Comparison of ENCODE assay signal across 28 mouse cellular contexts in the genomic region with DNA sequence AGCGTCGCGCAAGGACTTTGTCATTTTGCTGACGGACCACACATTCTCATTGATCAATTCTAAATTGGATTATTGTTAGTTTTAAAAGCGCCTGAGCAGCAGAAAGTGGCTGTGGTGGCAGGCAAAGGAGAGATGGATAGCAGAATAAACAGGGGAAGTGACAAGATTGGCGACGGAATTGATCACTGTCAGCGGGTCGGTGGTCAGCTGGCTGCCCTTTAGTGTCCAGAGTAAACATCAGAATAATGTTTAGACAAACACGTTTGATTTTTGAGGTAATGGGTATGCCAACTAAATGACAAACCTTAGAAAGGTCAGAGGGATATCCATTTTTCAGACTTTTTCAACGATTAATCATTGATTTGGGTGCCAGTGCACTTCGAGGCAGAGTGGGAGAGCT.
"Had no signal": no experiment of that assay in that cellular context is flagged by ENCODE, and none has a peak within 500 bp of the region (broad histone marks: within the 10 kb centered on the region; RNA-seq: fewer than 3 reads in every experiment).

No protein-coding gene starts in this region.

- H3K4me1 ChIP-seq: embryonic facial prominence, embryonic 10.5 days; embryonic facial prominence, embryonic 12.5 days; embryonic facial prominence, embryonic 15.5 days; forebrain, embryonic 10.5 days; forebrain, embryonic 12.5 days; forebrain, embryonic 13.5 days; forebrain, embryonic 15.5 days had no signal

- H3K9ac ChIP-seq: embryonic facial prominence, embryonic 12.5 days; embryonic facial prominence, embryonic 13.5 days; embryonic facial prominence, embryonic 15.5 days; forebrain, embryonic 12.5 days; forebrain, embryonic 13.5 days; forebrain, embryonic 15.5 days; forebrain, postnatal 0 days had no signal

- ATAC-seq: forebrain, embryonic 13.5 days; forebrain, embryonic 14.5 days; forebrain, embryonic 15.5 days; forebrain, embryonic 16.5 days; forebrain, postnatal 0 days had no signal

- DNase-seq: cerebellum, adult 2 months; cerebellum, adult 8-10 months; cerebellum, adult 9-10 months; cerebellum, adult 9-11 months; cerebellum, postnatal 10 days; cerebellum, postnatal 14 days; cerebellum, postnatal 25 days; cerebellum, postnatal 36 days; embryo, embryonic 11 days; forebrain, postnatal 0 days; gastrocnemius, adult 2 months; gastrocnemius, postnatal 10 days; gastrocnemius, postnatal 14 days; gastrocnemius, postnatal 25 days; gastrocnemius, postnatal 36 days; heart, adult 18-20 months; heart, adult 2 months had no signal

- H3K27ac ChIP-seq: embryonic facial prominence, embryonic 10.5 days; embryonic facial prominence, embryonic 12.5 days; embryonic facial prominence, embryonic 13.5 days; embryonic facial prominence, embryonic 15.5 days; forebrain, embryonic 10.5 days; forebrain, embryonic 12.5 days; forebrain, embryonic 13.5 days; forebrain, embryonic 15.5 days; gastrocnemius, adult 2 months; heart, adult 2 months had no signal

- H3K4me2 ChIP-seq: embryonic facial prominence, embryonic 12.5 days; embryonic facial prominence, embryonic 13.5 days; embryonic facial prominence, embryonic 15.5 days; forebrain, embryonic 12.5 days; forebrain, embryonic 13.5 days; forebrain, embryonic 15.5 days had no signal

- H3K9me3 ChIP-seq: embryonic facial prominence, embryonic 13.5 days; embryonic facial prominence, embryonic 15.5 days; forebrain, embryonic 13.5 days; forebrain, embryonic 15.5 days had no signal

- H3K4me3 ChIP-seq: embryonic facial prominence, embryonic 10.5 days; embryonic facial prominence, embryonic 12.5 days; embryonic facial prominence, embryonic 13.5 days; embryonic facial prominence, embryonic 15.5 days; erythroblast, embryonic 14.5 days; forebrain, embryonic 10.5 days; forebrain, embryonic 12.5 days; forebrain, embryonic 13.5 days; forebrain, embryonic 15.5 days; gastrocnemius, adult 2 months; heart, adult 2 months had no signal

- H3K27me3 ChIP-seq: embryonic facial prominence, embryonic 12.5 days; embryonic facial prominence, embryonic 13.5 days; forebrain, embryonic 12.5 days; forebrain, embryonic 13.5 days; forebrain, embryonic 15.5 days had no signal

- H3K36me3 ChIP-seq: embryonic facial prominence, embryonic 10.5 days; embryonic facial prominence, embryonic 12.5 days; embryonic facial prominence, embryonic 13.5 days; embryonic facial prominence, embryonic 15.5 days; forebrain, embryonic 10.5 days; forebrain, embryonic 12.5 days; forebrain, embryonic 15.5 days had no signal
